Comparison of ENCODE assay signal across 1 mouse cellular context in the genomic region with DNA sequence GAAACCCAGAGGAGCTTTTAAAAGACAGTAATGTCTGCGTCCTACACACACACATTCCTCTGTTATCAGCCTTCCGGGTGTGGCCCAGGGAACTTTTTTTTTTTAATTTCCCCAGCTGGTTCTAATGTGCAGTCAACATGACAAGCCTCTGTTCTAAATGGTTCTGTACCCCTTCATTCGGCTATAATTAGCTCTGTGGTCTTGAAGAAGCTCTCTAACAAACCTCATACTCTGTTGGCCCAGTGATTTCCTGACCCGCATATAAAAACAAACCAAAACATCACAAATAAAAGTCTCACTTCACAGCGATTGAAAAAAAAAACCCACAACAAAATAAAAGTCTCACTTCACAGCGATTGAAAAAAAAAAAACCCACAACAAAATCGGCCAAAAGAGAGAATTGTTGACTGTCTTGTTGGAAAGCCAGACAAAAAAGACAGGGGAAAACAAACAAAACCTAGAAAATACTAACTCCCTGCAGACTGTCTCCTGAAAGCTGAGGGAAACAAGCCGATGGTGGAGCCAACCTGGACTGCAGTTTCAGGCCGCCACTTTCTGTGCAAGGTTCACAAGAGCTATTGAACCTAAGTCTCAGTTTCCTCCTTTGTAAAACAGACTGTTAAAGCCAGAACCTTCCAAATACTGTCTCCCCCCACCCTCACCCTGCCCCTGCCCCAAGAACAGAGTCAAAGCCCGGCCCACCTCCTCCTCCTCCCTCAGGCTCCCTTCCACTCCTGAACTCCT.
TF ChIP-seq lines count a peak whose summit lies in the region.

No protein-coding gene starts in this region.

TF ChIP-seq in MEL, 35 proteins besides CTCF, POLR2A, EP300 and RAD21 (continued from another document):
- TF ChIP-seq ZMIZ1 (IDR thresholded peaks at IDR 0.05; ENCODE audit: low read depth, low read length) (no peak), MAZ (IDR thresholded peaks at IDR 0.05; ENCODE audit: low read depth, low read length) (no peak), TBP (IDR thresholded peaks at IDR 0.05; ENCODE audit: low read depth, low read length) (no peak), KAT2A (conservative IDR thresholded peaks at IDR 0.05; ENCODE audit: low read depth, low read length) (no peak), HCFC1 (IDR thresholded peaks at IDR 0.05; ENCODE audit: low read depth, low read length) (peak; percentile 52; the same call in 1 of the 2 replicates), POLR2AphosphoS5 (IDR thresholded peaks at IDR 0.05; ENCODE audit: borderline replicate concordance, low read depth, low read length) (no peak), SMC3 (IDR thresholded peaks at IDR 0.05; ENCODE audit: low read depth, low read length) (no peak), MYC (IDR thresholded peaks at IDR 0.05; ENCODE audit: low read depth, low read length) (0 out of 2 replicates have a peak, but pooled peaks have one; percentile 16), BHLHE40 (IDR thresholded peaks at IDR 0.05; ENCODE audit: borderline replicate concordance, low read depth, low read length) (no peak), ETS1 (IDR thresholded peaks at IDR 0.05; ENCODE audit: low read depth, low read length) (peak; percentile 81), ZC3H11A (IDR thresholded peaks at IDR 0.05; ENCODE audit: low read depth, low read length) (no peak), NELFE (IDR thresholded peaks at IDR 0.05; ENCODE audit: low read depth, low read length) (no peak), NRF1 (IDR thresholded peaks at IDR 0.05; ENCODE audit: insufficient read depth, low read depth, low read length, poor library complexity, severe bottlenecking) (no peak), MAX (IDR thresholded peaks at IDR 0.05; ENCODE audit: low read length) (no peak), TAL1 (IDR thresholded peaks at IDR 0.05; ENCODE audit: low read length) (no peak), ELF1 (IDR thresholded peaks at IDR 0.05; ENCODE audit: low read depth, low read length) (peak; percentile 62; the same call in 1 of the 2 replicates)
TF ChIP-seq in MEL: peak in this region for 10.
